Mouse (Mus musculus): ENCODE results near the gene Serpina3m. TPM values are rescaled to one million over a fixed set of nuclear protein-coding genes. Genes with fewer than 3 reads are reported as not detected.
"Not testable (repeated sequence)": the region's sequence is repeated elsewhere in the genome, so short reads cannot be mapped to it uniquely, and the experiment has no call there.

Serpina3m gene
- polyA plus RNA-seq, 1 experiment from 2014 or later: not detected

GRCm38 (mm10) chr12:104347091-104347490 is 8.8 kb downstream of the Serpina3m start:
- Histone ChIP-seq H3K4me3 (replicated peaks) (no peak overlapping the region), H3K27ac (no peak overlapping the region)
- WGBS: 80% methylated on average over 2 of the region's 2 CpGs

GRCm38 (mm10) chr12:104351812-104352211 is 13.5 kb downstream of the Serpina3m start:
- not testable (repeated sequence) for H3K36me3 ChIP-seq; ATAC-seq; H3K27ac ChIP-seq; H3K27me3 ChIP-seq (replicated peaks); H3K9ac ChIP-seq; H3K4me2 ChIP-seq (replicated peaks); H3K4me1 ChIP-seq (replicated peaks); H3K9me3 ChIP-seq; H3K4me3 ChIP-seq (replicated peaks)
- WGBS: 33% methylated on average over 3 of the region's 3 CpGs

More at GRCm38 (mm10) chr12:104347091-104347490, 8.8 kb downstream of the Serpina3m start:
- no peak overlapping the region for H3K9ac ChIP-seq
- H3K36me3 ChIP-seq: no peaks in the 10 kb centered on the region
- no peak for ATAC-seq
- no peaks in the 10 kb centered on the region for H3K4me1 ChIP-seq (replicated peaks)
- H3K4me2 ChIP-seq (replicated peaks): no peak overlapping the region
- no peaks in the 10 kb centered on the region for H3K9me3 ChIP-seq
- H3K27me3 ChIP-seq (replicated peaks): no peaks in the 10 kb centered on the region

GRCm38 (mm10) chr12:104356006-104356405 is 17.7 kb downstream of the Serpina3m start:
- no peaks in the 10 kb centered on the region for H3K27me3 ChIP-seq (replicated peaks)
- no peak overlapping the region for H3K4me2 ChIP-seq (replicated peaks)
- no peak overlapping the region for H3K27ac ChIP-seq
- no peak overlapping the region for H3K4me3 ChIP-seq (replicated peaks)
- no peaks in the 10 kb centered on the region for H3K9me3 ChIP-seq
- WGBS: 80% methylated on average over 3 of the region's 3 CpGs
- no peak for ATAC-seq
- no peaks in the 10 kb centered on the region for H3K36me3 ChIP-seq
- no peak overlapping the region for H3K9ac ChIP-seq
- H3K4me1 ChIP-seq (replicated peaks): no peaks in the 10 kb centered on the region

- H3K36me3 ChIP-seq: no peaks in the 10 kb centered on the region
- no peaks in the 10 kb centered on the region for H3K27me3 ChIP-seq (replicated peaks)
- no peak overlapping the region for H3K27ac ChIP-seq
- ATAC-seq: no peak
- no peak overlapping the region for H3K4me2 ChIP-seq (replicated peaks)
- WGBS: 77% methylated on average over 3 of the region's 3 CpGs
- H3K9me3 ChIP-seq: no peaks in the 10 kb centered on the region
- H3K4me3 ChIP-seq (replicated peaks): no peak overlapping the region
- H3K9ac ChIP-seq: no peak overlapping the region
- H3K4me1 ChIP-seq (replicated peaks): no peaks in the 10 kb centered on the region
These were observed 31.7 kb downstream of the Serpina3m start for GRCm38 (mm10) chr12:104369986-104370385.

DNA sequence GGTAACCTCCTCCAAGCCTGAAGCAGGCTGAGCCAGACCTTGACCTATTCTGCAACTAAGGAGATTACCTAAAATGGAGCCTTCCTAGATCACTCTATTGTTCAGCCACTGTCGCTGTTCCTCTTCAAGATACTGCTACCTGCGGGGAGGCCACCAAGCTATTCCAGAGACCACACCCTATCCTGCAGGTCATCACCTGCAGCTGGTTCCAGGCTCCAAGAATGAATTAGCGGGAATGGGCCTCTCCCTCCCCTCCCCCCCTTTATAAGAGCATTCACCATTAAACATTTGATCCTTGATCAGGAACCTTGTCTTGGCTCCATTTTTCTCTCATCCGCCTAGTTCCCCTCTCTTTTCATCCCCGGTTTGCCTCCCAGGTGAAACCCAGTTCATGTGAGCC is 38.9 kb downstream of the Serpina3m start:
- not testable (repeated sequence) for H3K9ac ChIP-seq; H3K27me3 ChIP-seq (replicated peaks); H3K4me2 ChIP-seq (replicated peaks); H3K4me3 ChIP-seq (replicated peaks); ATAC-seq; H3K27ac ChIP-seq; H3K4me1 ChIP-seq (replicated peaks); H3K9me3 ChIP-seq; H3K36me3 ChIP-seq
- 73% methylated on average over 5 of the region's 5 CpGs for WGBS

- not testable (repeated sequence) for H3K27me3 ChIP-seq (replicated peaks); H3K36me3 ChIP-seq; H3K27ac ChIP-seq; H3K9me3 ChIP-seq; H3K4me2 ChIP-seq (replicated peaks); H3K4me3 ChIP-seq (replicated peaks); H3K9ac ChIP-seq; ATAC-seq; H3K4me1 ChIP-seq (replicated peaks)
- WGBS: 62% methylated on average over 2 of the region's 2 CpGs
These were observed 40.1 kb downstream of the Serpina3m start for GRCm38 (mm10) chr12:104378351-104378750.

DNA sequence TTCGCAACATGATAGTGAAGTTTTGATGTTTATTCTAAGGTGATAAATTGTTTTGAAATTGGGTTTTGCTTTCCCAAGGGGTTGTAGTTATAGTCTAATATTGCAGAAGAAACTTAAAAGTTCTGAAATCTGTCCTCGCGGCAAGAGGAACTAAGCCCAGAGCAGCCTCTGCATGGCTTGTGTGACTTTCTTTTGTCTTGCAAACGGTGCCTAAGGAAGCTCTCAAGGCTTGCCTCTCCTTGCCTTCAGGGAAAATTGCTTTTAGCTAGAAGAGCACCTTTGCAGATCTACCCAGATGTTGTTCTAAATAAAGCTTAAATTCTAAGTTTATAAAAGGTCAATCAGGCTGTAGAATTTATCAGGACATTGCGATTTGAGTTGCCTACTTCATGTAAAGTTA is 40.5 kb downstream of the Serpina3m start:
- H3K9ac ChIP-seq; ATAC-seq; H3K27me3 ChIP-seq (replicated peaks); H3K4me3 ChIP-seq (replicated peaks); H3K36me3 ChIP-seq; H3K4me2 ChIP-seq (replicated peaks); H3K27ac ChIP-seq; H3K4me1 ChIP-seq (replicated peaks); H3K9me3 ChIP-seq: not testable (repeated sequence)
- WGBS: 55% methylated on average over 5 of the region's 5 CpGs

DNA sequence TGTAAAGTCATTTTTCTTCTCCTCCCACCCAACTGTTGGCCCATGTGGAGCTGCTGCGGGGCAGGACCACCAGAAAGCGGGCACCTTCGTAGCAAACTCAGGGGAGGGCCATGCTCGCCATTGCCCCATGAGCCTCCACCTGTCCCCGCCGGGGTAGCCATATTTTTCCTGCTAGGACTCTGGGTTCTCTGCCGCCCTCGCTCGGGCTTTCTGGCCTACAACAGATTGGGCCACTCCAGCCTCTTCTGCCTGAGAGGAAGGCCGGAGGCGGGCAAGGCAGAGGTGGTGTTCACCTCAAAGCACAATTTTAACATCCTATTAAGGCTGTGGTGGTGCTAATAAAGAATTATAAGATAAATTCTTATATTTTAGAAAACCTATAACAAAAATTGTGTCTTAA is 41.6 kb downstream of the Serpina3m start:
- Histone ChIP-seq H3K27me3 (replicated peaks) (no peaks in the 10 kb centered on the region), H3K4me3 (replicated peaks) (no peak overlapping the region)
- ATAC-seq: no peak

DNA sequence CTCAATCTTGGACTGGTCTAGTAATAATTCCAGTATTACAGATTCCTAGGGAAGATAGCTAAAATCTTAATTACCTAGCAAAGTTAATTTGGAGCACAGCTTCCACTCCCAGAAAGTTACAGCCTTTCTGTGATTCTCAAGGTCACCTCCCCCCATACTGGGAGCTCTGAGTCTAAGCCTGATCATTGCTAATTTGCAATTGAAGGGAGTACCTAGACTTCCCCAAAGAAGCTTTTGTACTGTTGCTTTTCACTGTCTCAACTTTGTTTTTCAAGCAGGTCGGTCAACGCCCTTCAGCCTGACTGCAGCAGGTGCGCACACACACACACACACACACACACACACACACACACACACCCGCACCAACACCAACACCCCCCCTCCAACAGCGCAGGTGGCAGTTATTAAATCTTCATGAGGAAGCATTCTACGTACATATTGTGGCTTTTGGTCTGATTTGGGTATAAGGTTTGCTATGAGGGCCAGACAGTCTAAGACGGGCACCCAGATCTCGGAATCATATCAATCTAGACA is 42.9 kb downstream of the Serpina3m start:
- not testable (repeated sequence) for H3K4me3 ChIP-seq (replicated peaks); ATAC-seq; H3K27me3 ChIP-seq (replicated peaks); H3K9ac ChIP-seq; H3K4me1 ChIP-seq (replicated peaks); H3K27ac ChIP-seq; H3K4me2 ChIP-seq (replicated peaks); H3K9me3 ChIP-seq; H3K36me3 ChIP-seq
- WGBS: 91% methylated on average over 8 of the region's 8 CpGs

More for the DNA sequence above, 41.6 kb downstream of the Serpina3m start:
- Histone ChIP-seq H3K4me1 (replicated peaks) (no peaks in the 10 kb centered on the region), H3K36me3 (no peaks in the 10 kb centered on the region), H3K4me2 (replicated peaks) (no peak overlapping the region), H3K27ac (no peak overlapping the region), H3K9ac (no peak overlapping the region), H3K9me3 (no peaks in the 10 kb centered on the region)
- WGBS: 93% methylated on average over 11 of the region's 11 CpGs

GRCm38 (mm10) chr12:104385987-104386386 is 47.7 kb downstream of the Serpina3m start:
- not testable (repeated sequence) for H3K9me3 ChIP-seq; H3K4me1 ChIP-seq (replicated peaks); ATAC-seq

GRCm38 (mm10) chr12:104386878-104387277 is 48.6 kb downstream of the Serpina3m start:
- H3K4me3 ChIP-seq (replicated peaks); H3K27me3 ChIP-seq (replicated peaks); ATAC-seq; H3K27ac ChIP-seq; H3K36me3 ChIP-seq; H3K9ac ChIP-seq; H3K4me1 ChIP-seq (replicated peaks); H3K4me2 ChIP-seq (replicated peaks); H3K9me3 ChIP-seq: not testable (repeated sequence)
- 50% methylated on average over 2 of the region's 2 CpGs for WGBS

More at GRCm38 (mm10) chr12:104385987-104386386, 47.7 kb downstream of the Serpina3m start:
- not testable (repeated sequence) for H3K27me3 ChIP-seq (replicated peaks); H3K4me3 ChIP-seq (replicated peaks); H3K27ac ChIP-seq; H3K9ac ChIP-seq; H3K36me3 ChIP-seq; H3K4me2 ChIP-seq (replicated peaks)

GRCm38 (mm10) chr12:104388477-104388876 is 50.2 kb downstream of the Serpina3m start:
- H3K4me2 ChIP-seq (replicated peaks): no peak overlapping the region
- H3K9ac ChIP-seq: no peak overlapping the region
- H3K36me3 ChIP-seq: no peaks in the 10 kb centered on the region
- H3K27ac ChIP-seq: no peak overlapping the region
- ATAC-seq: no peak
- no peaks in the 10 kb centered on the region for H3K4me1 ChIP-seq (replicated peaks)
- H3K4me3 ChIP-seq (replicated peaks): no peak overlapping the region
- H3K27me3 ChIP-seq (replicated peaks): no peaks in the 10 kb centered on the region
- no peaks in the 10 kb centered on the region for H3K9me3 ChIP-seq

GRCm38 (mm10) chr12:104391057-104391456 is 52.8 kb downstream of the Serpina3m start:
- not testable (repeated sequence) for H3K4me3 ChIP-seq (replicated peaks); H3K9ac ChIP-seq
- 62% methylated on average over 2 of the region's 2 CpGs for WGBS

More at GRCm38 (mm10) chr12:104391057-104391456, 52.8 kb downstream of the Serpina3m start:
- H3K36me3 ChIP-seq; H3K4me2 ChIP-seq (replicated peaks); H3K27me3 ChIP-seq (replicated peaks); H3K9me3 ChIP-seq; H3K4me1 ChIP-seq (replicated peaks); H3K27ac ChIP-seq; ATAC-seq: not testable (repeated sequence)
